Mouse (Mus musculus): ENCODE data around the gene Eif1b. TPM values are rescaled to one million over a fixed set of nuclear protein-coding genes. Genes with fewer than 3 reads are reported as not detected.

Gene Eif1b
- polyA plus RNA-seq, 1 experiment from 2014 or later, result 274 TPM

DNA sequence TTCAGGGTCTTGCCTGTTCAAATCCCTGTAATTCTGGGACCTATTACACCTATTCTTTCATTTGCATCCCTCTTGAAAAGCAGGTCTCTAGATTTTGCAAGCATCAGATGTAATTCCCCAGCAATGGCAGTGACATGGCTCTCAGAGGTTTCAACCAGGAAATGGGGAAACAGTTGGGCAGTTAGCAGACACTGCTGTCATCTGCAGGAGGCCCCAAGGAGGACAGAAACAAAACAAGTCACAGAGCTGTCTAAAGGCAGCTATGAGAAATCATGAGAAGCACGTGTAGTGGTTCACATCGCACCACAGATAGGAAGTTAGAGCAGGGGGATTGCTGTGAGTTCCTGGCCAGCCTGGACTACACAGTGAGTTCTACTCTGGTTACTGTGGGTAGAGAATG lies 12.4 kb downstream of the Eif1b start:
- no peaks in the 10 kb centered on the region for H3K9me3 ChIP-seq (ENCODE audit: control insufficient read depth, low read length)
- no peak overlapping the region for H3K4me2 ChIP-seq (replicated peaks; ENCODE audit: low read depth, low read length)
- no peak for ATAC-seq (ENCODE audit: low FRiP score)
- no peaks in the 10 kb centered on the region for H3K27me3 ChIP-seq (ENCODE audit: control insufficient read depth, insufficient read depth, low read length)
- H3K4me1 ChIP-seq (replicated peaks; ENCODE audit: control insufficient read depth, insufficient read depth, low read length), result no peaks in the 10 kb centered on the region
- no peak for DNase-seq (ENCODE audit: low spot score)
- no peak overlapping the region for H3K4me3 ChIP-seq (ENCODE audit: low read depth, low read length)
- H3K9ac ChIP-seq (ENCODE audit: low read depth, low read length), result no peak overlapping the region
- WGBS, result 84% methylated on average over 2 of the region's 2 CpGs
- no peak overlapping the region for H3K27ac ChIP-seq (ENCODE audit: low read depth, low read length)
- no peaks in the 10 kb centered on the region for H3K36me3 ChIP-seq (ENCODE audit: control insufficient read depth, insufficient read depth, low read length)

DNA sequence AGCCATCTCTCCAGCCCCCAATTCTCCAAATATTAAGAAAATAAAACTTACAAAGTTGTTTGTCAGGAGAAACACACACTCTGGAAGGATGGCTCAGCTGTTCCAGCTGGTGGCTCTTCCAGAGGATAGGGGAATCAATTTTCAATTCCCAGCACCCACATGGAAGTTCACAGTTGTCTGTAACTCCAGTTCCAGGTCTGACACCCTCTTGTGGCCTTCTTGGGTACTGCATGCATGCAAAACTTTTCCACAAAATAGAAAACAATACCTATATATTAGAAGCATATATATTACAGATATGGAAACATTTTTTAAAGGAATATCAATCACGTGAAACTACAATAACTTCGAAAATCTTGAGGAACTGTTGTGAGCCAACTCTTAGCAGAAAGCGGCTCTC lies 19.7 kb downstream of the Eif1b start:
- DNase-seq (ENCODE audit: low spot score) (peak; percentile 49), ATAC-seq (ENCODE audit: low FRiP score) (no peak)
- H3K27me3 ChIP-seq (ENCODE audit: control insufficient read depth, insufficient read depth, low read length), result no peaks in the 10 kb centered on the region
- H3K4me2 ChIP-seq (replicated peaks; ENCODE audit: low read depth, low read length), result no peak overlapping the region
- 78% methylated on average over 3 of the region's 3 CpGs for WGBS
- H3K36me3 ChIP-seq (ENCODE audit: control insufficient read depth, insufficient read depth, low read length), result no peaks in the 10 kb centered on the region
- H3K27ac ChIP-seq (ENCODE audit: low read depth, low read length), result no peak overlapping the region
- H3K4me1 ChIP-seq (replicated peaks; ENCODE audit: control insufficient read depth, insufficient read depth, low read length), result no peaks in the 10 kb centered on the region
- H3K4me3 ChIP-seq (ENCODE audit: low read depth, low read length), result no peak overlapping the region
- no peaks in the 10 kb centered on the region for H3K9me3 ChIP-seq (ENCODE audit: control insufficient read depth, low read length)
- no peak overlapping the region for H3K9ac ChIP-seq (ENCODE audit: low read depth, low read length)

DNA sequence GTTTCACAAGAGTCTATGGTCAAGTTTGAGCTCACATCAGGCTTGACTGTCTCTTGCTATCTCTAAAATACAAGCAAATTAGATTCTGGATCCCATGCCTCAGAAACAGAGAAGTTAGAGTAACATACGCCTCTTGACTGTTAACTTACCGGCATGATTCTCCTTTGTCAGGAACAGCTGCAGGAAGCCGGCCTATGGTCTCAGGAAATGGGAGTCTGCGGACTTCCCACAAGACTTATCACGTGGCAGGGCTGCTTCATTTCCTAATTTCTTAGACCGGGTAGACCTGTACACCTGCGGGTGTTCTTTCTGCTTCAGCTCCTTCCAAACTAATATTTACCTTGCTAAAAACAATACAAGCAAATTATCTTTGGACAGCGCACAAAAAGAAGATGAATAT lies 24.7 kb downstream of the Eif1b start:
- Histone ChIP-seq H3K4me1 (replicated peaks; ENCODE audit: control insufficient read depth, insufficient read depth, low read length) (no peaks in the 10 kb centered on the region), H3K4me2 (replicated peaks; ENCODE audit: low read depth, low read length) (no peak overlapping the region), H3K36me3 (ENCODE audit: control insufficient read depth, insufficient read depth, low read length) (no peaks in the 10 kb centered on the region), H3K9ac (ENCODE audit: low read depth, low read length) (no peak overlapping the region), H3K4me3 (ENCODE audit: low read depth, low read length) (no peak overlapping the region), H3K27me3 (ENCODE audit: control insufficient read depth, insufficient read depth, low read length) (no peaks in the 10 kb centered on the region), H3K9me3 (ENCODE audit: control insufficient read depth, low read length) (no peaks in the 10 kb centered on the region), H3K27ac (ENCODE audit: low read depth, low read length) (no peak overlapping the region)
- DNase-seq (ENCODE audit: low spot score), result no peak
- WGBS, result 82% methylated on average over 8 of the region's 8 CpGs
- ATAC-seq (ENCODE audit: low FRiP score), result no peak

DNA sequence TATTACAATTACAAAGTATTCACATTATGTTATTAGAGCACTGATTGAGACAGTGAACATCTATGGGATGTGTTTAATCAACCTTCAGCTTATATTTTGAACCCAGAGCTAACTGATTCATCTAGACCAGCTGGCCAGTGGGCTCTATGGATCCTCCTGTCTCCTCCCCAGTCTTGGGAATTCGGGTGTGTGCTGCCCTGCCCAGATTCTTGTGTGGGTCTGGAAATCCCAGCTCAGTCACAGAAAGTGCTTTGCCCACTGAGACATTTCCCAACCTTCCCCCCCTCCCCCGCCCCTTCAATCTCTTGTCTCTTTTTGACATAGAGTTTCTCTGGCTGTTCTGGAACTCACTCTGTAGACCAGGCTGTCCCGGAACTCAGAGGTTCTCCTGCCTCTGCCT lies 26.9 kb downstream of the Eif1b start:
- Histone ChIP-seq H3K36me3 (ENCODE audit: control insufficient read depth, insufficient read depth, low read length) (no peaks in the 10 kb centered on the region), H3K4me1 (replicated peaks; ENCODE audit: control insufficient read depth, insufficient read depth, low read length) (no peaks in the 10 kb centered on the region), H3K9ac (ENCODE audit: low read depth, low read length) (no peak overlapping the region), H3K27ac (ENCODE audit: low read depth, low read length) (no peak overlapping the region), H3K4me3 (ENCODE audit: low read depth, low read length) (no peak overlapping the region), H3K4me2 (replicated peaks; ENCODE audit: low read depth, low read length) (no peak overlapping the region), H3K9me3 (ENCODE audit: control insufficient read depth, low read length) (no peaks in the 10 kb centered on the region), H3K27me3 (ENCODE audit: control insufficient read depth, insufficient read depth, low read length) (no peaks in the 10 kb centered on the region)
- 83% methylated on average over 3 of the region's 3 CpGs for WGBS
- ATAC-seq (ENCODE audit: low FRiP score), result no peak
- no peak for DNase-seq (ENCODE audit: low spot score)

DNA sequence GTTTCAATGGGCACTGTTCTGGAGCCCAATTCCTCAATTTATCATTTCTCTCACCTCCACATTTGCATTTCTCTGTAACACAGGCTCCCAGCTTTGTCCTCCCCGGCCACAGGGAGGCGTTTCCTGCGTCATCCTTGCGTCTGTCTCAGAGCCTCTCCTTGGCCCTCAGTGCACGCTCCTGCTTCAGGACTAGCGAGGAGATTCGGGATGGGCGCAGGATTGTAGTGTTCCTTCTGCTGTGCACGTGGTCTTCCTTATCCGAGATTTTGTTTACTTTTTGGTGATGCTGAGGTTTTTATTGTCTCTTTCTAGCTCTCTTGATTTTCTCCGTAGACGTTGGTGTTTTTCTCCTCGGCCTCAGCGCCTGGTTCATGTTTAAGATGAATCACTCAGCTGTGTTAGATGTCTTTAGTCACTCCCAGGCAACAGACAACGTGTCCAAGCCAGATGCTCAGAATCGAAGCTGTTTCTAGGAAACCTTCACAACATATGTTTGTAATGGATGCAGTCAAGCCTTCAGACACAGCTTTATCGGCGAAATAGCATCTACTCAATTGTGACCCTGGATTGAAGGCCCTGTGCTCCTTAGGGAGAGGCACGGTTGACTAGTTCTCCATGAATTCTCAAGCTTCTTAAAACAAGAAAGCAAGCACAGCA lies 27.6 kb downstream of the Eif1b start:
- no peak overlapping the region for H3K4me3 ChIP-seq (ENCODE audit: low read depth, low read length)
- no peaks in the 10 kb centered on the region for H3K4me1 ChIP-seq (replicated peaks; ENCODE audit: control insufficient read depth, insufficient read depth, low read length)
- H3K27ac ChIP-seq (ENCODE audit: low read depth, low read length), result no peak overlapping the region
- H3K27me3 ChIP-seq (ENCODE audit: control insufficient read depth, insufficient read depth, low read length), result no peaks in the 10 kb centered on the region
- H3K36me3 ChIP-seq (ENCODE audit: control insufficient read depth, insufficient read depth, low read length), result no peaks in the 10 kb centered on the region
- WGBS, result 55% methylated on average over 19 of the region's 19 CpGs
- H3K9me3 ChIP-seq (ENCODE audit: control insufficient read depth, low read length), result no peaks in the 10 kb centered on the region
- no peak for ATAC-seq (ENCODE audit: low FRiP score)
- no peak overlapping the region for H3K9ac ChIP-seq (ENCODE audit: low read depth, low read length)
- no peak for DNase-seq (ENCODE audit: low spot score)
- H3K4me2 ChIP-seq (replicated peaks; ENCODE audit: low read depth, low read length), result no peak overlapping the region

DNA sequence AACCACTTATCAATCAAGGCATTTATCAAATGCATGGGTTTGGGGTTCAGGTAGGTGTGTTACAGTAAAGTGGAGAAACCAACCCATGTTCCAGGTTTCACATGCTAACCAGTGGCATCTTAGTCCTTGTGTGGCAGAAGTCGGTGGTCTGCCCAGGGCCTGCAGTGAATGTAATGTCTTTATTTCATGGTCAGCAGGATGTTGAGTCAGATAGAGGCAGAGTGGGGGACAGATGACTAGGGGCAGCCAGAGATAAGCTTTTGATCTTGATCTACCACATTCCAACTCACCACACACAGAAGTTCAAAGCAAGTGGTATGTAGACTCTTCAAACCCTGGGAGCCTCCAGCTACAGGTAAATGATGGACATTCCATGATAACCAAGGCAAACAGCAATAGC lies 29.1 kb downstream of the Eif1b start:
- 90% methylated on average over 1 of the region's 1 CpGs for WGBS
- Histone ChIP-seq H3K4me2 (replicated peaks; ENCODE audit: low read depth, low read length) (no peak overlapping the region), H3K9ac (ENCODE audit: low read depth, low read length) (no peak overlapping the region), H3K27me3 (ENCODE audit: control insufficient read depth, insufficient read depth, low read length) (no peaks in the 10 kb centered on the region), H3K36me3 (ENCODE audit: control insufficient read depth, insufficient read depth, low read length) (no peaks in the 10 kb centered on the region), H3K9me3 (ENCODE audit: control insufficient read depth, low read length) (no peaks in the 10 kb centered on the region), H3K27ac (ENCODE audit: low read depth, low read length) (no peak overlapping the region), H3K4me3 (ENCODE audit: low read depth, low read length) (no peak overlapping the region), H3K4me1 (replicated peaks; ENCODE audit: control insufficient read depth, insufficient read depth, low read length) (no peaks in the 10 kb centered on the region)
- DNase-seq (ENCODE audit: low spot score) (no peak), ATAC-seq (ENCODE audit: low FRiP score) (no peak)

DNA sequence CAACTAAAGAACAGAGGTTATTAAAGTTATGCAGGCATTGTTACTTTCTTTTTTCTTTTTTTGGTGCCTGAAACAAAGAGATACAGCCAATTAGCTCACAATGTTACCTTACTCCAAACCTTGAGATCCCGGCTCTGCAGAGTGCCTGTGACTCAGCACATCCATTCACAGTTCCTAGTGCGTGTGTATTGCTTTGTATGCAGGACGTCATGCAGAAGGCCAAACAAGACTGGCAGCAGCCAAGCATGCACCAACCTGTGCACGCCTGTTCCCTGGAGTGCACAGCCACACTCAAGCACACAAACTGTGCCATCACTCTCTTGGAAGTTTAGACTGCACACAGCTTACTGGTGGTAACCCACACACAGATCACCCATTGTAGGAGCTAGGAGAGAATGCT lies 35.2 kb downstream of the Eif1b start:
- H3K27ac ChIP-seq (ENCODE audit: low read depth, low read length), result no peak overlapping the region
- WGBS, result 71% methylated on average over 4 of the region's 4 CpGs
- H3K36me3 ChIP-seq (ENCODE audit: control insufficient read depth, insufficient read depth, low read length), result no peaks in the 10 kb centered on the region
- ATAC-seq (ENCODE audit: low FRiP score) (no peak), DNase-seq (ENCODE audit: low spot score) (no peak)
- no peaks in the 10 kb centered on the region for H3K4me1 ChIP-seq (replicated peaks; ENCODE audit: control insufficient read depth, insufficient read depth, low read length)
- H3K27me3 ChIP-seq (ENCODE audit: control insufficient read depth, insufficient read depth, low read length), result no peaks in the 10 kb centered on the region
- no peak overlapping the region for H3K4me2 ChIP-seq (replicated peaks; ENCODE audit: low read depth, low read length)
- no peaks in the 10 kb centered on the region for H3K9me3 ChIP-seq (ENCODE audit: control insufficient read depth, low read length)
- H3K9ac ChIP-seq (ENCODE audit: low read depth, low read length), result no peak overlapping the region
- no peak overlapping the region for H3K4me3 ChIP-seq (ENCODE audit: low read depth, low read length)

DNA sequence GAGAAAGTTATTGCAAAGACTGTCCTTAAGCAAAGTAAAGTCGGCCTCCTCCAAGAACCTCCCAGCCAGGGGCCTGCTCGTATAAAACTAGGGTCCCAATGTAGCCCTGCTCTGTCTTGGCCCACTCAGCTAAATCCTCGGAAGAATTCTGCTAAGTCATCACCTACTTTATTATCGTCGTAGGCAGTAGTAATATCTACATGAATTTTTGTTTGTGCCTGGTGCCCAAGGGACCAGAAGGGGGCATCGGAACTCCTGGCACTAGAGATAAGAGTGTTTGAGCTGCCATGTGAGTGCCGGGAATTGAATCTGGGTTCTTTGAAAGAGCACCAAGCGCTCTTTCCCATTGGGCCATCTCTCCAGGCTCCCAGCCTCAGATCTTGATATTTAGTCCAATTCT lies 35.9 kb downstream of the Eif1b start:
- Histone ChIP-seq H3K27me3 (ENCODE audit: control insufficient read depth, insufficient read depth, low read length) (no peaks in the 10 kb centered on the region), H3K9me3 (ENCODE audit: control insufficient read depth, low read length) (no peaks in the 10 kb centered on the region), H3K27ac (ENCODE audit: low read depth, low read length) (no peak overlapping the region), H3K4me3 (ENCODE audit: low read depth, low read length) (no peak overlapping the region), H3K4me2 (replicated peaks; ENCODE audit: low read depth, low read length) (no peak overlapping the region), H3K36me3 (ENCODE audit: control insufficient read depth, insufficient read depth, low read length) (no peaks in the 10 kb centered on the region), H3K9ac (ENCODE audit: low read depth, low read length) (no peak overlapping the region), H3K4me1 (replicated peaks; ENCODE audit: control insufficient read depth, insufficient read depth, low read length) (no peaks in the 10 kb centered on the region)
- DNase-seq (ENCODE audit: low spot score) (no peak), ATAC-seq (ENCODE audit: low FRiP score) (no peak)
- WGBS, result 86% methylated on average over 8 of the region's 8 CpGs

DNA sequence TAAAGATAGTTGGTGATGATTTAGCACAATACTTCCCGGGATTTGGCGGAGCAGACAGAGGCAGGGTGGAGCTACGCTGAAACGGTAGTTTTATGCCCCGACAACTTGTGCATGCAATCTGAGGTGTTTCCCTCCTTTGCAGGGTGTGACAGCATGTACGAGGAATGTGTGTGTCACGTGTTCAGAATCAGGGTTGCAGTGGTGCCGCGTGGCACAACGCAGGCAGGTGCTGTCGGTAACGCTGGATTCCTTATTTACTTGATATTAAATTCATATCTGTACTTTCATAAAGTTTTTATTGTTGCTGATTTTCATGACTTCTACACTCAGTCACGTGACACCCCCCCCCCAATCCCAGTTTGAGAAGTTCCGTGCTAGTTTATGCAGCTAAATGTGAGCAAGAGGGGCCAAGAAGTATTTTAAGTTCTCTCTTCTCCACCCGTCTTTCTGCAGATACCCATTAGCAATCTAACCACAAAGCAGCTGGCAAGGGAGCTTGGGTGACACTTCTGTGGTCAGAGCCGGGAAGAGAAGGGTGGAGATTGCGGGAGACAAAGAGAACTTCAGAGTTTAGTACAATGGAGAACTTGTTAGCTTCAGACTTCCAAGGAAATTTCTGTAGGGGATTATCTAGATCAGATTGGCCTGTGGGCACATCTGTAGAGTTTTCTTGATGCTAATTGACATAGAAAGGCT lies 36.9 kb downstream of the Eif1b start:
- no peak overlapping the region for H3K4me2 ChIP-seq (replicated peaks; ENCODE audit: low read depth, low read length)
- WGBS, result 87% methylated on average over 17 of the region's 17 CpGs
- H3K9ac ChIP-seq (ENCODE audit: low read depth, low read length), result no peak overlapping the region
- no peak for ATAC-seq (ENCODE audit: low FRiP score)
- H3K9me3 ChIP-seq (ENCODE audit: control insufficient read depth, low read length), result no peaks in the 10 kb centered on the region
- H3K27me3 ChIP-seq (ENCODE audit: control insufficient read depth, insufficient read depth, low read length), result no peaks in the 10 kb centered on the region
- no peak overlapping the region for H3K27ac ChIP-seq (ENCODE audit: low read depth, low read length)
- H3K4me3 ChIP-seq (ENCODE audit: low read depth, low read length), result no peak overlapping the region
- DNase-seq (ENCODE audit: low spot score), result no peak
- H3K4me1 ChIP-seq (replicated peaks; ENCODE audit: control insufficient read depth, insufficient read depth, low read length), result no peaks in the 10 kb centered on the region
- no peaks in the 10 kb centered on the region for H3K36me3 ChIP-seq (ENCODE audit: control insufficient read depth, insufficient read depth, low read length)
